Mouse (Mus musculus): ENCODE results near the gene Lpin2.

Lpin2 gene

DNA sequence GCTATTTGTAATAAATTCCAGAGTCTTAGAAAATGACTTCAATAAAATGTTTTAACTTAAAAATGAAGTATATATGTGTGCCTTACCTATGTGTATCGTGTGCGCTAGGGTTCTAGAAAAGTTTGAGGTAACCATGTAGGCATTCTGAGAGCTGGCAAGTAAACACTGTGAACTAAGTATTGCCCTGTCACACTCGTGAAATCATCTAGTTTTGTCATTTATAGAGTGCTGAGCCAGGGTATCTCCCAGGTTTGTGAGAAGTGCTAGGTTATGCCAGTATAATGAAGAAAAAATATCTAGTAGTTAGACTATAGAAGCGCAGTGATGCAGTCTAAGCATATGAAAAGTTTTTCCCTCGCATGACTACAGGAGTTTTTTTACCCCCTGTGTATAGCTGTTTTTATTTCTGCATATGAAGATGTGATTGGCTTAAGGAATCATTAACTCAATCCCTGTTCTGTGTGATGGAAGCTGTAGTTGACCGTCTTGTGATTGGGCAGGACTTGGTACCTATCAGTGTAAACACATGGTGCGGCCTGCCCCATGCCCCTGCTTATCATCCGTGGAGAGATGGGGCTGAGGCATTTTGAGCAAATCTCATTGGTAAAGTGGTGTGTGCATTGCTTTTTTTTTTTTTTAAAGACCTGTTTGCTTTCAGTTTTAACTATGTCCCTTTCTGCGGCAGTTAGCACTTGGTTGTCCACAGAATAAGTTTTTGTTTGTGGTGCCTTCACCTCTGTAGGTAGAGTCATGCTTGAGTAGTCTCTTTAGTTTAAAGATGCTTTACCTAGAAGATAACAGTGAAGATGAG is 21.8 kb downstream of the Lpin2 start:
- DNase-seq = no peak

DNA sequence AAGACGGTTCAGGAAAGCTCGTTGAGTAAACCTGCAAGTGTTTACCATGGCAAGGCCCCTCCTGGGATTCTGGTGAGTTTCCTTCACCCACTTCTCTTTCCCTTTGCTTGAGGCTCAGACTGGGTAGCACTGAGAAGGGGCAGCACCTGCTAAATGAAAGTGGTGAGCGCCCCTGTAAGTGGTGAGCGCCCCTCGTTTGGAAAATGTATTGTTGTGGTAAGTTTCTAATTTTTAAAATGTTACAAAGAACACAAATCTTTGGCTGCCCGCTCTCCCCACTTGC is 22.4 kb downstream of the Lpin2 start:
- DNase-seq = no peak

DNA sequence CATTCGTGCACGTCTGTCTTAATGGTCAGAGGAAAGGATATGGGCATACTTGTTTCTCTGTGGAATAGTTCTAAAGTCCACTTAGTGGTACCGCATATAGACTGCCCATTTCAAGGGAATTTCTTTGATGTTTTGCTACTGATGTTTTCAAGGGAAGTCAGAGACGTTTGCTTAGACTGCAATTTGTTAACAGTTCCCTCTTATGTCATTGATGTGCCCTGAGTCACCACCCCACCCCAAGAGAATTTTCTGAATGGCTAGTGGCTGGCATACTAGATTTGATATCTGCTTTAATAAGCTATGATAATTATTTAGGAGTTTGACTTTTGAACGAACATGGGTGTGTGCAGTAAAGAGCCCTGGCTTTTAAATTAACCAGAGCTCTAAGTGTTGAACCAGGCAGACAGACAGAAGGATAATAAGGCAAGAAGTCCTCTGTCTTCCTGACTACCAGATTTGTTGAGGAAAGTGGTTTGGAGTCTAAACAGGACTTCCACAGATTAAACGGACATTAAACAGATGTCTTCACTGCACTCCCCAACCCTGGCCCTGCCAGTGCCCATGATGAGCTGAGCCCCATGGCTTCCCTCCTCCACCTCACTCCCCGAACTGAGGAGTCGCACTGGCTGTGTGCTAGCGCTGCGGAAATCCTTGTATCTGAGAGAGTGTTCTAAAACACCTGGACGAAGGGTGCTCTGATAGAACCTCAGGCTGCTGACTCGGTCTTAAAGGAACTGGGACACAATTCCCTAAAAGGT is 24.0 kb downstream of the Lpin2 start:
- DNase-seq = no peak

DNA sequence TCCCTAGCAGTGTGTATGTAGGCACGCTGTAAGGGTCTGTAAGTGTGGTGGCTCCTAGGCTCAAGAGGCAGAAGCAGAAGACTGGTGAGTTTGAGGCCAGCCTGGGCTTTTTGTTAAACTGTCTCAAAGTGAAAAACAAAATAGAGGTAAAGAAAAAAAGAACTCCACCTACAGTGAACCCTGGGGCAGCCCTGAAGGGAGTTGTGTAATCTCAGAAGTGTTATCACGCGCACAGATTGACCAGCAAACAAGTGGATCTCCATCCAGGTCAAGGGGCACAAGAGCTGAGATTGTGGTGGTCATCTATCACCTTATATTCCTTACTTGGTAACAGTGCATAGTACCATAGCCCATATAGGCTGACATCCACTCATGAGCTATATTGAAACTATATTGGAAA is 24.9 kb downstream of the Lpin2 start:
- DNase-seq = no peak

DNA sequence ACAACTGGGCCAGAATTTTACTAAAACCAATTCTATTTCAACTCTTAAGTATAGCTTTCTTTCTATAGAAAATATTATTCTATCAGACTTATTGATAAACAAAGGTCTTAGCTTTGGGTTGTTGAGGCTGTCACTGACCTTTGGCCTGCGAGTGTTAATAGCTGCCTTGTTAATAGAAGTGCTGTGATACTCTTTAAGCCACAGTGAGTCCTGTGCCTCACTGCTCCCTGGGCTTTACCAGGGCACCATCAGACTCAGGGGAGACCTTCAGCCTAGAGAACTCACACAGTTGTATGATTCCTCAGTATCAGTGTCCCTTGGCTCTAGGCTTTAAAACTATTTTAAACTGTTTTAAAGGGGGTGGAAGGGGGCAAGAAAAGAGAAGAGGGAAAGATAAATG is 26.0 kb downstream of the Lpin2 start:
- no peak for DNase-seq

DNA sequence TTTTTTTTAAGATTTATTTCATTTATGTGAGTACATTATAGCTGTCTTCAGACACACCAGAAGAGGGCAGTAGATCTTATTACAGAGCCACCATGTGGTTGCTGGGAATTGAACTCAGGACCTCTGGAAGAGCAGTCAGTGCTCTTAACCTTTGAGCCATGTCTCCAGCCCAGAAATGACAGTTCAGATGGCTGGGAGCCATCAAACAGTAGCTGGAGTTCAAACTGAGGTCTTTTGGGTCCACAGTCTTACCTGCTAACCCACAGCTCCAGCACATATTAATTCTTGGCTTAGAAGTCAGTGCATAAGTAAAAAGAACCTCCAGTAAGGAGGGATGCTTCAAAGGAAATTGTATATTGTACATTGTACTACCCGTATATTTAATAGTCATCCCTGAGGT is 26.6 kb downstream of the Lpin2 start:
- DNase-seq = no peak

DNA sequence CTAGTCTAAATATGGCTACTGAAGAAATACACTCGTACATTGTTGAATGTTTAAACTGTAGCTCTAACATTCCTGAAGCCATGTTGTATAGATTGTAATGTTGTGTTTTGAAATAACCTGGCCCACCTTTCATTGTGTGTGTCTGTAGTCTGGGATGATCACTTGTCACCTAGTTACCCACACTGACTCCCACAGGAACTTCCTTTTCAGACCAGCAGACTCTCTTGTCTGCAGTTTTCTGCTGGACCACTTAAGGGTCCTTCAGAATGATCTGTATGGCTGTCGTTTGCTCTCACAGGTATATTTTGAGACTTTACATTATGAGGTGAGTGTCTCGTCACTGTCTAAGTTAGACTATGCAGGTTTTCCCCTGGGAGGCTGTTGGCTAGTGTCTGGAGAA is 27.6 kb downstream of the Lpin2 start:
- no peak for DNase-seq

DNA sequence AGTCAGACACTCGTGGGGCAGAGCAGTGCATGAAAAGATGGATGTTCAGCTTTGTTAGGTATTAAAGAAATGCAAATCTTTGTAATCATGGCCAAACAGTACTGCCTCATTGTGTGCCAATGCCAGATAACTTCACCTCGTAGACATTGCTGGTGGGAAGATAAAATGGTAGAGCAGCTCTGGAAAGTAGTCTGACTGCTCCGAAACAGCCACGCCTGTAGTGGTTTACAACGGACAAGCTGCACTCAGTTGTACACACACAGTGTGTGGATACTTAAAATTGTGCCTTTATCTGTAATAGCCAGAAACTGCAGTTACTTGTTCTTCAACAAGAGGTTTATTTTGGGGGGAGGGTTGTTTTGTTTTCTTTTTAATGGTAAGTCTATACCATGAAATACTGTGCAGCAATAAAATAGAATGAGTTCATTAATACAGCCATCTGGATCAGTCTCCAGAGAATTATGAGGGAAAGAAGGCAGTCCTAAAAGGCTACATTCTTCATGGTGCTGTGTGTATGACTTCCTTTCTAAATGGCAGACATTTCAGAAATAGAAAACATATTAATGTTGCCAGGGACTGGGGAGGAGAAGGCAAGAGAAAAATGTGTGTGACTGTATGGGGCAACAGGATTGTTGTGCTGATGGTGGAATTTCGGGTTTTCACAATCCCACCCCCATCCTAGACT is 29.7 kb downstream of the Lpin2 start:
- no peak for DNase-seq

DNA sequence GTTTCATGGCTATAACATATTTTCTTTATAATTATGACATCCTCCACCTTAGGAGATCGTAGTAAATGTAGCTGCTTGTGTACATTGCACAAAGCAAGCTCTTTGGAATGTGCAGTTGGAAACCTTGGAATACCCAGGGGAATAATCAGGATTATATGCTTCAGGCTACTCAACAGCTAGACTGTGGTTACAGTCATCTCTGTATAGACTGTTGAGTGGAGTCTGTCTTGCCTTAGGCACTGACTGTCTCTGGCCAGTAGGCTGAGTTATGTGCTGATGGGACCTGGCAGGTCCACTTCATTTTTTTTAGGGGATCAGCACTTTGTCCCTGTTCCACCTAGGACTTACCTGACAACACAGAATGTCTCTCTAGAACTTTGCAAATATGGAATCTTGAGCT is 31.3 kb downstream of the Lpin2 start:
- DNase-seq = no peak

DNA sequence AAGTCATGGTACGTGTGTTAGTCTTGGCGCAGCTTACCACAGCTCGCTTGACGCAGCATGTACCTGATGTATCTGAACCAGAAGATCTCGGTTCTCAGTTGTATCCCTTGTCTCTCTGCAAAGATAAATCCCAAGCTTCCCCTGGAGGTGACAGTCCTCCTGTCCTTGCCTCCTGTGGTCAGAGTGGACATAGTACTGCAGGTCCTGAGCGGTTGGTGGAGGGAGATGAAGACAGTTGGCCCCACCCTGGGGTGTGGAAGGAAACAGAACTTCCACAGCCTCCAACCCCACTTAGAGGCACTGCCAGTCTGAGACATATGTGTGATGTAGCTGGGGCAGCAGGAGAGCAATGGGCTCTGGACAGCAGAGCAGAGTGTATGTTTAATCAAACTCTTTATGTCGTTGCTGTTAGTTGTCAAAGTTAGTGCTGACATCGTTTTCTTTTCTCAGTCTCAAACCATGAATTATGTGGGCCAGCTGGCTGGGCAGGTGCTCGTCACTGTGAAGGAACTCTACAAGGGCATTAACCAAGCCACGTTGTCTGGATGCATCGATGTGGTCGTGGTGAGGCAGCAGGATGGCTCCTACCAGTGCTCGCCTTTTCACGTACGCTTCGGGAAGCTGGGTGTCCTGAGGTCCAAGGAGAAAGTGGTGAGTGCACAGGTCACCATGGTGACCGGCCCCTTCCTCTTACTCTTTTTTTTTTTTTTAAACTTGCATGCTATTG is 32.3 kb downstream of the Lpin2 start:
- no peak for DNase-seq

DNA sequence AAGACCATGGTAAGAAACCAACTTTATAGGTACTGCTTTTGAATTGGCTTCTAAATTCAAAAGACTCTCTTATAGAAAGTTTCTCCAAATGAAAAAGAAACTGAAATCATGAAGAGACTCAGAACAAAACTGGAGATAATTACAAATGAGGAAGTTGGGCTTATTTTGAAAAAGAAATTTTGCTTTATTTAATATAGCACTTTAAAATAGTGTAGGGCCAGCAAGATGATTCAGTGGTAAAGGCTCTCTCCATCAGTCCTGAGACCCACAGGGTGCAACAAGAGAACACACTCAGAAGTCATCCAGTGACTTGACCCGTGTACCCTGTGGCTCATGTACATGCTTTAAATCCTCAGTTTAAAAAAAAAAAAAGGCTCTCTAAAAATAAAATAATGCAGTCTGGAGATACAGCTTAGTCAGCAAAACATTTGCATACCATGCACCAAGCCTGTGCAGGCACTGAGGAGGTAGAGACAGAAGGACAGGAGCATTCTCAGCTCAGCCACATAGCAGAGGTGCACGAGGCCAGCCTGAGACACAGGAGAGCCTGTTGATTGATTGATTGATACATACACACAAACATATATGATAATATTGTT is 33.0 kb downstream of the Lpin2 start:
- no peak for DNase-seq

DNA sequence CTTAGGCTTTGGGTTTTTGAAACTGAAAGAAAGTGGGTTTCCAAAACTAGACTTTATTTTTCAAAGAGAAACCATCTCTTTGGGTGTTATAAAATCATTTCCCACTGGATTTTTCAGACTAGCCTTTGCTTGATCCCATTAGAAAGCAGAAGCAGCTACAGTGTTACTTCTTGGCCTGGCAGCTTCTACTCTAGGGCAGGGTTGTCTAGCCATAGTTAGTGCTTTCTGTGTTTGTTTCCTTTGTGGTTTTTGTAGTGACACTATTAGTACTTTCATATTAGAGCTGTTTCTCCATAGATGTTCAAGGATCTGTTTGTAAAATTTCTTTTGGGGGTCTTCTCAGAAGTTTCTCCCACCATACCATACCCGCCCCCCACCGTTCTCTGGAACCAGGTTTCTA is 33.9 kb downstream of the Lpin2 start:
- no peak for DNase-seq

DNA sequence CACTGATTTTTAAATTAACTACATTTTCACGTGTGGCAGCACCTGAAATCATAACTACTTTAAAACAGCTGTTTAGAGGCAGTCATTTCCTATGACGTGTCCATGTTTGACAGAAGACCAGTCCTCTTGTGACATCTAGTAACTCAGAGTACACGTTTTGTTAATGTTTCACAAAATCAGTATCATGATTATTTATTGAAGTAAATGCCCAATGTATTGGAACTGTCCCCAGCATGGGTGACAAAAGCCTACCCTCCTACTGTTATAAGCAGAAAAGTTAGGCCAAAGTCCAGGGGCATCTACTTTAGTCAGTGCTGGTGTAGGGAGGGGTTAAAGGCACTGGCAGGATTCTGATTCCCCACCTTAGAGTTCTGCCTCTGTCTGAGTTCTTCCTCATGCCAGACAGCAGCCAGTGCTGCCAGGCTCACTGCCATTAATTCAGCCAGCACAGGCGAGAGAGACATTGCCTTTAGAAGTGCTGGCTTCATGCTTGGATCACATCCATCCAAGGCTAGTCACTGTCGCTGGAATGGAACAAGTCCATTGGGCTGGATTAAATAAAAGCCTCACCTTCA is 34.8 kb downstream of the Lpin2 start:
- no peak for DNase-seq

DNA sequence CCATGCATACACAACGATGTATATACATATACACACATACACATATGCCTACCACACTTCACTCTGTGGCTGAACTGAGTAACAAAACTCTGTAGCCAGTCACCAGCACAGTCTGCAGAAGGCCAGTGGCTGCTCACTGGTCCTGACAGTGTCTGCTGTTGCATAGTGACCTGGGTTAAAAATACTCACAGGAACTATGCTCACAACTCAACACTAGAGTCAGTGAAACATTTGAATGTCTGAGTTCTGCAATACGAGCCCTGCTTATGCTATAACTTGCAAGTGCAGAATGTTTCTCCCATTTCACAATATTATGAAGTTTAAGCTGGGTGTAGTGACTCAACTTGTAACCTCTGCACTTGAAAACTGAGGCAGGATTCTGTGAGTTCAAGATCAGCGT is 39.0 kb downstream of the Lpin2 start:
- DNase-seq = no peak

DNA sequence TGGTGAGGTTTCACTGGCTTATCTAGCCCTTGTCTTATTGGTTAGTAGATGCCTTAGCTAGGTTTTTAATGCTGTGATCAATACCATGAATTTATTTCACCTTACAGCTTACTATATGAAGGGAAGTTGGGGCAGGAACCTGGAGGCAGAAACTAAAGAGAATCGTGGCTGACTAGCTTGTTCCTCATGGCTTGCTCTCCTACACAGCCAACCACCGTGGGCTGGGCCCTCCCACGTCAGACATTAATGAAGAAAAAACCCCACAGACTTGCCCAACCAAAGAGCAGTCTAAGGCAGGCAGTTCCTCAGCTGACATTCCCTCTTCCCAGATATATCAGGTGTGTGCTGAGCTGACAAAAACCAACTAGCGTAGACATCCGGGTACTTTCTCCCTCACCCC is 41.3 kb downstream of the Lpin2 start:
- DNase-seq = no peak

DNA sequence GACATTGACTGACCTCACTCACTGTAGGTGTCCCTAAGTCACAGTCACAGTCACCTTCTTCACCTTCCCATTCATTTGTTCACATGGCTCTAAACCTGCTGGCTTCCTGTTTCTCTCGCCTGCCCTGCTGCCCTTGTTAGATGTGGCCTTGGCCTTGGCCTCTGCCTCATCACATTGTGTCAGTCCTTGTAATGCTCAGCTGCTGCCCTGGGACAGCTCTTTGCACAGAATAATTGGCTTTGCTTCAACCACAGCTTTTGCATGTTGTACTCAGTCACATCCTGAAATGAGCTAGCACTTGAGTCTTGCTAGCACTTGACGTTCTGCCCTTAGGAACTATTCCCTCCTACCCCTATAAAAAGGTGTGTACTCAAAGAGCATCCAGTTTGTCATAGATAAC is 42.2 kb downstream of the Lpin2 start:
- no peak for DNase-seq

DNA sequence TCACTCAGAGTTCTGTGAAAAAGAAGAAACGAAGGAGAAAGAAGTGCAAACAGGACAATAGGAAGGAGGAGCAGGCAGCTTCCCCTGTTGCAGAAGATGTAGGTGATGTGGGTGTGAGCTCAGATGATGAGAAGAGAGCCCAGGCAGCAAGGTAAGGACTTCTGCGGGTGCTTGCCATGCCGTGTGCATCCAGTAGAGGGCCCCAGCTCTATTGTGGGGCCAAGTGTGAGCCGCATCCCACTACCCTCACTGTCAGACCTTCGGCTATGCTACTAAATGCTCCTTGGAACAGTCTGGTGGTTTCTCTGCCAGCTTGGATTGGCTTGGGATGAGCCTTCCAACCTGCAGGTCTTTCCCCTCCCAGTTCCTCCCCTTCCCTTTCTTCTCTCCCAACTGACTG is 42.7 kb downstream of the Lpin2 start:
- DNase-seq = peak; percentile 30

DNA sequence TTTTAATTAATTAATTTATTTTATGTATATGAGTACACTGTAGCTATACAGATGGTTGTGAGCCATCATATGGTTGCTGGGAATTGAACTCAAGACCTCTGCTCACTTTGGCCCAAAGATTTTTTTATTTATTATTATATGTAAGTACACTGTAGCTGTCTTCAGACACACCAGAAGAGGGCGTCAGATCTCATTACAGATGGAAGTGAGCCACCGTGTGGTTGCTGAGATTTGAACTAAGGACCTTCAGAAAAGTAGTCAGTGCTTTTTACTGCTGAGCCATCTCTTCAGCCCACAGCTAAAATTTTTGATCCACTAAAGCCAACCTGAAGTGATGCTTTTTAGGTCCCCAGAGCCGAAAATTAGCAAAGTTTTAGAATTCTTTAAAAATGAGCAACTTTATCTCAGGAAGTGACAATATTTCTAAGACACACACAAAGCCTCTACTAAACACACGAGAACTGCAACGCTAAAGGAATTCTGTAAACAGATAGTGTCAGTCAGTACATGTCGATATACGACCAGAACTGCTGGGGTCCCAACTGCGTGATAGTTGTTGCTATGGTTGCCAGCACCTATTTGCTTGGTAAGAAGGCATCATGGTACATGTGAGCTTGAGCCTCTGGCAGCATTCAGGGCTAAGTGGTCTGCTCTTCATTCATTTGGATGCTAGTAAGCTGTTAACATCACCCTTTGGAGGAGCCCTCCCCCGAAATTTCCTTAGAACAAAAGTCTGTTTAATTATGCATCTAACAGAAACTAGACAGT is 45.0 kb downstream of the Lpin2 start:
- no peak for DNase-seq

DNA sequence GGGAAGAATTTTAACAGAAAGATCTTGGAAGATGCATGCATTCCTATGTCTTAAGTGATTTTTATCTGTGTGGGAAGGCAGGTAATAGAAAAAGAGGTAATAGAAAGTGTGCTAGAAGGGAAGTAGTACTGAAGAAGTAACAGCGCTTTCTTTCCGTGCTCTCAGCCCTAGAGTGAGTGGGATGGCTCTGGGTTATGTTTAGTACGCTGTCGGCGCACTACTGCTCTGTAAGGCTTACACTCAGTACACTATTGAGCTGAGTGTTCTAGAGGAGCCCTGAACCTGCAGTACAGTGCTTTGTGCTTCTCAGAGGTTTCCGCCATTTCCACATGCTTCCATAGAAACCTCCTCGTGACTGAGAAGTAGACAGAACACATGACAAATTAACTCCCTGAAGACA is 46.3 kb downstream of the Lpin2 start:
- no peak for DNase-seq

DNA sequence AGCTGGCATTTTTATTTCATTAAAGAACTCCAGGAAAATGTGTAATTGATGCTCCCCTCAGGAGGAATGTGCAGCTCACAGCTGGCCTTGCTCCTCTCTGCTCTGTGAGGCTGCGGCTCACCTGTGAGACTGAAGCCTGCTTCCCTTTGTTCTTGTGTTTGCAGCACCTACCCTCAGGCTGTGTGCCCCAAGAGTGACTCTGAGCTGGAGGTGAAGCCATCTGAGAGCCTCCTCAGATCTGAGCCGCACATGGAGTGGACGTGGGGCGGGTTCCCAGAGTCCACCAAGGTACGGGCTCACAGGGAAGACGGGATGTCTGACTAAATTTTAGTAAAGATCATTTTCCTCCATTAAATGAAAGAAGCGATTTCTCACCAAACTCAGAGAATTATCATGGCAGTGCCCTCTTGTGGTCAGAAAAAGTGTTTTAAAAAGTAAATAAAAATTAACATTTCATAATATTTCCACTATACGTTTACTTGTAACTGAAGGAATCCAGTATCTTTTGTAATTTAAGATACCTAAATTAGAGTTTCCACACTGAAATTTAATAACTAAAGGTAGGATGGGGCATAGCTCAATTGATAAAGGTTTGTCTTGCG is 47.8 kb downstream of the Lpin2 start:
- no peak for DNase-seq

DNA sequence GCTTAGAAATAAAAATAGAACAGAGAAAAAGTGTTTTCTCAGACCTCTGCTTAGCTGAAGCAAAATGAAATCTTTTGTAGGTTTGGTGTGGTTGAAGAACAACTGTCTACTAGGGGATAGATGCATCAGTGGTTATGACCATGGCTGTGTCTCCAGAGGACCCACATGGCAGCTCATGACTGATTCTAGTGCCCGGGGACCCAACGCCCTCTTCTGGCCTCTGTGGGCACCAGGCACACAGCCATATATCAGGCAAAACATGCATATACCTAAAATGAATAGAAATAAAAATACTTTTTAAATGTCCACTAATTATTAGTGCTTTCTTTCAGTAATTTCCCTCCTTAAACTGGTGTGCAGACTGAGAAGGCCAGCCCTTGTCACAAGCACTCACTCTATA is 49.6 kb downstream of the Lpin2 start:
- no peak for DNase-seq

DNA sequence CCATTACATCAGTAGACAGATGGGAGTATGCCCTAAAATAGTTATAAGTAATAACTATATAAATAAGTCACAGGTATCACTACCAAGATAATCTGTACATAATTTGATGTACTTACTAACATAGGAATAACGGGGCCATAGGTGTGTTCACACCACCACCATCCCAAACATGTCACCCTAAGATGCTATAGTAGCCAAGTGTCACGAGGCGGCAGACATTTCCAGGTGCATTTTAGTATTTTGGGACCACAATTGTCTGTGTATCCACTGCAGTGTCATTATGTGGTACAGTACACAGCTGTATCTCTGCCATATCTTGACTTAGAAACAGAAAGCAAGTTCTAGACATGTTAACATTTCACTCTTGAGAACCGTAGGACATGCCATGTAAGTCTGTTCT is 50.9 kb downstream of the Lpin2 start:
- no peak for DNase-seq

Data from lung, postnatal 14 days (tissue).